Mouse (Mus musculus) kidney, adult 11 months (tissue): ENCODE data around the gene Ppan.

Source experiments
- DNase-seq: peaks from one replicate; pipeline ENCODE4 v3.0.0; 2022

Ppan gene

GRCm38 (mm10) chr9:20887704-20888385 lies at the start of gene Ppan:
TSS of gene Ppan (plus strand) at chr9:20888175.
- peak; percentile 95 for DNase-seq

GRCm38 (mm10) chr9:20838931-20839330 lies 49.0 kb upstream of the Ppan start:
- DNase-seq = no peak

GRCm38 (mm10) chr9:20842211-20842610 lies 45.8 kb upstream of the Ppan start:
- DNase-seq = no peak

- DNase-seq = no peak
These were observed 45.3 kb upstream of the Ppan start for GRCm38 (mm10) chr9:20842670-20843069.

GRCm38 (mm10) chr9:20850179-20850578 lies 37.8 kb upstream of the Ppan start:
- DNase-seq = no peak

GRCm38 (mm10) chr9:20857131-20857530 lies 30.8 kb upstream of the Ppan start:
- peak; percentile 27 for DNase-seq

GRCm38 (mm10) chr9:20859926-20860325 lies 28.0 kb upstream of the Ppan start:
- DNase-seq = no peak

GRCm38 (mm10) chr9:20861821-20862220 lies 26.2 kb upstream of the Ppan start:
- no peak for DNase-seq

GRCm38 (mm10) chr9:20862225-20862624 lies 25.8 kb upstream of the Ppan start:
- no peak for DNase-seq

GRCm38 (mm10) chr9:20866879-20867278 lies 21.1 kb upstream of the Ppan start:
- no peak for DNase-seq

- DNase-seq = peak; percentile 35
These were observed 19.4 kb upstream of the Ppan start, which contains the start of gene A230050P20Rik for GRCm38 (mm10) chr9:20868448-20869001. TSS of gene A230050P20Rik (plus strand) at chr9:20868642.

- DNase-seq = no peak
These were observed 18.7 kb upstream of the Ppan start for GRCm38 (mm10) chr9:20869246-20869645.

- DNase-seq = no peak
These were observed 17.5 kb upstream of the Ppan start for GRCm38 (mm10) chr9:20870211-20871173.

- DNase-seq = no peak
These were observed 15.0 kb upstream of the Ppan start for GRCm38 (mm10) chr9:20872991-20873390.

- no peak for DNase-seq
These were observed 14.5 kb upstream of the Ppan start for GRCm38 (mm10) chr9:20873521-20873920.

- DNase-seq = no peak
These were observed 12.8 kb upstream of the Ppan start for GRCm38 (mm10) chr9:20875021-20875790.

- DNase-seq = no peak
These were observed 11.5 kb upstream of the Ppan start for GRCm38 (mm10) chr9:20876318-20877117.

GRCm38 (mm10) chr9:20877118-20878040 lies 10.6 kb upstream of the Ppan start:
- DNase-seq = no peak

- peak; percentile 100 for DNase-seq
These were observed 9.8 kb upstream of the Ppan start for GRCm38 (mm10) chr9:20878041-20878709.

GRCm38 (mm10) chr9:20878710-20879065 lies 9.3 kb upstream of the Ppan start:
- no peak for DNase-seq
